Mouse (Mus musculus) cortical plate, adult 2 months (tissue): ENCODE measurements around the gene Ldhd.

ENCODE experiments used
- CTCF ChIP-seq: fragments of 200-500 bp; IDR thresholded peaks from 2 replicates; pipeline ENCODE4 v1.5.1; 2011; ENCODE audit warnings: mild to moderate bottlenecking, control low read depth, low read length; ENCODE audit not compliant: insufficient read depth; ENCODE audit errors: extremely low read depth
- POLR2A ChIP-seq: fragments of 200-500 bp; IDR thresholded peaks from 2 replicates; pipeline ENCODE4 v1.6.1; 2011; ENCODE audit warnings: mild to moderate bottlenecking, low read length, control low read depth; ENCODE audit not compliant: insufficient read depth; ENCODE audit errors: extremely low read depth

DNA sequence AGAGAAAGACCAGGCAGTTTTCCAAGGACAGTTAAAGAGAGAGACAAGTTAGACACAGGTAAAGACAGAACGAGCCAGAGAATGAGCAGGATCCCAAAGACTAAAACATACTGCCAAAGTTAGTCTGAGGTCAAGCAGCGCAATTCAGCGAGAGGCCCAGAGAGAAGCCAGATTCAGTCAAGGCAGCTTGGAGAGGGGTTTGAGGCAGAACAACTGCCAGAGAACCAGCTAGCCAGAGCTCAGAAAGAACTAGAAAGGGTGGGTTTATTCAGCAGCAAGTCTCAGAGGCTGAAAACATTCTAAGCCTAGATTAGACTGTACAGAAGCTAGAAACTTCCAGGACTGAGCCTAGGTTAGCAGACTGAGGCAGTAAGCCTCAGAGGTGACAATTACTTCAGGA lies 49.9 kb downstream of the Ldhd start:
- TF ChIP-seq CTCF (no peak), POLR2A (no peak)
